Mouse (Mus musculus) Muller cell, postnatal 12 days (primary cell): ENCODE measurements around the gene Ccr5.

Experiments used
- DNase-seq: peaks from one replicate; pipeline ENCODE4 v3.0.0-alpha.2; 2015; ENCODE audit errors: inconsistent ontology term

Gene Ccr5

DNA sequence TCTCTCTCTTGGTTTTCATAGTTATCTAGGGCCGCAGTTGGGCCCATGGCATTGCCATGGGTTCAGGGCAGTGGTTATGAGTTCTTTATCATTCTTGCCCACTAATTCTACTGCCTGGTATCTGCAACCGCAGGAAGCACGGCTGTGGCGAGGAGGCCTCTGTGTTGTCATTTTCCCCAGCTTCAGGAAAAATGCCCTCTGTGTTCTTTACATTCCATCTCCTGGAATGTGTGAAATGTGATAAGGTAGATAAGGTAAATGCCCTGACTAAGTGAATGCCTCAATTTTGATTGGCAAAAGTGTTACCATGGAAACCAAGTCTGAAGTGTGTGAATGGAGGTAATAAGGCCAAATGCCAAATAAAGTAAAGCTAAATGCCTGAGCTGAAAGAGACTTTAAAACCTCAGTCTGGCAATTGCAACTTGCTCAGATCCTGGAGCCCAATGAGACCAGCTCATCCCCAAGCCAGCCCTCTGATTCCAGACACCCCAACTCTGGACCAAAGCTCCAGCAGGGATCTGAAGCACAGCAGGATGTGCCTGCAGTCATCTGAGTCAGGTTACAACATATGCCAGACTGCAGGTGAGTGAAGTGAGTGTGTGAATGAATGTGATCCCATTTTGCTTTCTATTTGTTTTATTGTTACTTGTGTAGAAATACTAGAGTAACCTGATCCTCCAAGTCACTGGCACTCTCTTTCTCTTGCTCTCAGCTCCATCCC, 16.9 kb downstream of the Ccr5 start:
- DNase-seq = no peak

DNA sequence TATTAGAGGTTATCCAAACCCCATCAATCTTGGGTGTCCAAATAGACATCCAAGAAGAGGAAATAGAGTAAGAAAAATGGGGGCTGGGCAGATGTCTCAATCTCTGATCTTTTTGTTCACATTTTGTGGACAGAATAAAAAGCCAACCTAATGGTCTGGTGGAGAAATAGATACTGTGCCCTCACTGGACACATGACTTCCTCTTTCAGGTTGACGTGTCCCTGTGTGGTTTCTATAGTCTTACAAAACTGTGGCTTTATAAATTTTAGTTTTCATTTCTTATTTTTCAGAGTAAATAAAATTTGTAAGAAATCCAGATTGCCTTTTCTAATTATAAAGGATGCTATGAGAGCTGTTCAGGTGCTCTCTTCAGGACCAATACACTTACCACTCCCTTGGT, 22.3 kb downstream of the Ccr5 start:
- DNase-seq = no peak

DNA sequence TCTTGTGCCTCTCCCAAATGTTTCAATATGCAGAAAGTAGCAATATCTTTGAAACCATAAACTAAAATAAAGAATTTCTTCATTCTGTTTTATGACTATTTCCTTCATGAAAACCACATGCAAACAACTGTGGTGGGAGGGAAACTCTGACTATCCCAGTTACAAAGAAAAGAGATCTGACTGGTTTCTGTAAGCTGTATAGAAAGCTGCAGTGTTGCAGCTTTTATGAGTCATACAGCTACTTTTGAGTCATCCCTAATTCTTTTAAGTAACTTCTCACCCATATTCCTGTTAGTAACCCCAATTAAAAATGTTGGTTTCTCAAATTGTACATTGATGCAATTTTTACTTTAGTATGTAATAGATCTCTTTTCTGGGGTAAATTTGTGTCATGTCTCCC, 25.0 kb downstream of the Ccr5 start:
- peak; percentile 32 for DNase-seq
